Mouse (Mus musculus) mouse trophoblast stem cell (cell line): Measurements from ENCODE around the gene Lmx1a.

ENCODE experiments used
- in situ Hi-C, 2 experiments: fragments of 300-500 bp; cut with MseI, MboI; formaldehyde crosslinking; loops; 2 replicates in 1 of 2; 3 replicates in 1 of 2; pipeline ENCODE4 v1.15.1; 2025

Gene Lmx1a

GRCm38 (mm10) chr1:167689232-167689261, at the start of gene Lmx1a:
Gene Lmx1a (plus strand): TSS chr1:167689237.
- in situ Hi-C loops: no loop called here

GRCm38 (mm10) chr1:167644866-167645537, 44.0 kb upstream of the Lmx1a start:
- in situ Hi-C loops: loop anchor here in 1 of 2 experiments (5.0 to 25.0 kb wide), 2 partner anchors 233 to 433 kb away; no protein-coding TSS in a partner anchor

GRCm38 (mm10) chr1:167648670-167649069, 40.4 kb upstream of the Lmx1a start:
- in situ Hi-C loops: loop anchor here in 1 of 2 experiments (25.0 kb wide), 1 partner anchor 436 kb away; no protein-coding TSS in a partner anchor

- in situ Hi-C loops: loop anchor here in 1 of 2 experiments (25.0 kb wide), 1 partner anchor 437 kb away; no protein-coding TSS in a partner anchor
These were observed 39.9 kb upstream of the Lmx1a start for GRCm38 (mm10) chr1:167649122-167649633.

- in situ Hi-C loops: no loop called here
These were observed 36.7 kb upstream of the Lmx1a start for GRCm38 (mm10) chr1:167652336-167652735.

- in situ Hi-C loops: no loop called here
These were observed 30.0 kb upstream of the Lmx1a start for GRCm38 (mm10) chr1:167659065-167659464.

GRCm38 (mm10) chr1:167660521-167661101, 28.4 kb upstream of the Lmx1a start:
- in situ Hi-C loops: no loop called here

- in situ Hi-C loops: no loop called here
These were observed 27.9 kb upstream of the Lmx1a start for GRCm38 (mm10) chr1:167661123-167661522.

GRCm38 (mm10) chr1:167663136-167663535, 25.9 kb upstream of the Lmx1a start:
- in situ Hi-C loops: no loop called here

- in situ Hi-C loops: no loop called here
These were observed 19.2 kb upstream of the Lmx1a start for GRCm38 (mm10) chr1:167669796-167670195.

- in situ Hi-C loops: no loop called here
These were observed 16.5 kb upstream of the Lmx1a start for GRCm38 (mm10) chr1:167672433-167672987.

GRCm38 (mm10) chr1:167679061-167679460, 10.0 kb upstream of the Lmx1a start:
- in situ Hi-C loops: no loop called here

- in situ Hi-C loops: no loop called here
These were observed 1.1 kb upstream of the Lmx1a start for GRCm38 (mm10) chr1:167688001-167688346.

GRCm38 (mm10) chr1:167688347-167689231, 448 bp upstream of the Lmx1a start:
- in situ Hi-C loops: no loop called here

GRCm38 (mm10) chr1:167689262-167690137, 463 bp downstream of the Lmx1a start:
- in situ Hi-C loops: no loop called here

- in situ Hi-C loops: no loop called here
These were observed 1.2 kb downstream of the Lmx1a start for GRCm38 (mm10) chr1:167690138-167690710.

GRCm38 (mm10) chr1:167690716-167691550, 1.9 kb downstream of the Lmx1a start:
- in situ Hi-C loops: no loop called here

GRCm38 (mm10) chr1:167691911-167692682, 3.1 kb downstream of the Lmx1a start:
- in situ Hi-C loops: no loop called here

- in situ Hi-C loops: no loop called here
These were observed 3.6 kb downstream of the Lmx1a start for GRCm38 (mm10) chr1:167692683-167693045.
